Mouse (Mus musculus): Measurements from ENCODE around the gene Ros1.

Ros1 gene

DNA sequence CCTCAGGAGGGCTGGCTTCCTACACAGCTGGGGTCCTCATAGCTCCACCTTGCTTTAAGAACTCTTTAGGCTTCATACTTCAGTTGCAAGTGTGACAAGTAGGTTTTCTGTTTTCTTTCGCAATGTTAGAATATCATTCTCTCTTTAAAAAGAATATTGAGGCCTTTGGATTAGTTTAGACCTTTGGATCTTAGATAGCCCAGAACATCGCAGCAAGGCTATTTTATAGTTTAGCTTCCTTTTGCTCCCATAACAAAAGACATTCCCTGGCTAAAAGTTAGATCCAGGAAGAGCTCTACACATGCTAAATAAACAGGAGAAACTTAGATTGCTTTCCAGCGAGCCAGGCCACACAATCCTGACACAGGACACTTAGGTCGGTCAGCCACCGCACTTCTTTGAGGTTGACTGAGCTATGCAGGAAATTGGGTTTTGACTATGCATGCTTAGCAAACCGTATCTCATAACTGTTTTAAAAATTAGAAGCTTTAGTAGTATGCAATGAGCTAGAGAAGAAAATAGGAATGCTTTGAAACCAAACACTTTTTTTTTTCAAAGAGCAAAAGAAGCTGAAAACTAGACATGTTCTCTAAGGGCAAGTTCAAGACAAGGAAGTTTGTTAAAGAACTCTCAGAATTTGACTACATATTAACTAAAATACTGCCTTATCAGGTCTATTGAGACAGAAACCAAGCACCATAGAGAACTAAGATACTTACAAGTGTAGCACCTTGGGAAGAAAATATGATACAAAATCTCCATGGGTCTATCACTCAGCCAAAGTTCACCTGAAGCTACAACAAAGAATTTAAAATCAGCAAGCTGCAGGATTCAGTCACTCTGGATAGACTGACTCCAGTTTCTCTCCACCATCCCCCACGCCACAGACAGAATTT, at the start of gene Ros1:
TSS of gene Ros1 (minus strand) at position 288 of the 896 bp plus-strand sequence.
- no peak for DNase-seq (ENCODE audit: low spot score in 2 of 2)

DNA sequence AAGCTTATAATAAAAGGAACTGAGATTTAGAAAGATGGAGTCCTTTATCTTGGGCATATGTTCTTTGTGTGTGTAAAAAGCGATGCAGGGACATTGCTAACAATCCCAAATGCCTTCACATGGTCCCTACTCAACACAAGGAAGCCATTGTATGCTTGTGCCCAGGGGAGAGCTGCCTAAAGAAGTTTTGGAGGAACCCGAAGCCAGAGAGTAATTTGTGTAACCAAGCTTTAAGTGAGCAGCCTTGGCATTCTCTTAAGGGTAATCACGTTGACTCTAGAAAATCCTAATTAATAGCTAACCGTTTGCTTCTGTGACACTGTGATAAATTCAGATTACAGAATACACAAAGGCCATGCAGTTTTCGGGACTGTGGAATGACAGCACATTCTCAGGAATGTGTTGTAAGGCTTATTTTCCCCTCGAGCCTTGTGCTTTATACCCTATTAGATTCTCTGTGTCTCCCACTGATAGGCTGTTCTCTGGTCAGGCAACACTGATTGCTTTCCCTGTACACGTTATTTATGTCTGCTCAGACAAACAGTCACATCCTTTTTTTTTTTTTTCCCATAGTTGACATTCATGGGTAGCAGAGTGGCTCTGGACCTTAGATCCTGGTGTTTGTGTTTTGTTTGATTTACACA, 47.8 kb upstream of the Ros1 start:
- no peak for DNase-seq (ENCODE audit: low spot score in 2 of 2)

DNA sequence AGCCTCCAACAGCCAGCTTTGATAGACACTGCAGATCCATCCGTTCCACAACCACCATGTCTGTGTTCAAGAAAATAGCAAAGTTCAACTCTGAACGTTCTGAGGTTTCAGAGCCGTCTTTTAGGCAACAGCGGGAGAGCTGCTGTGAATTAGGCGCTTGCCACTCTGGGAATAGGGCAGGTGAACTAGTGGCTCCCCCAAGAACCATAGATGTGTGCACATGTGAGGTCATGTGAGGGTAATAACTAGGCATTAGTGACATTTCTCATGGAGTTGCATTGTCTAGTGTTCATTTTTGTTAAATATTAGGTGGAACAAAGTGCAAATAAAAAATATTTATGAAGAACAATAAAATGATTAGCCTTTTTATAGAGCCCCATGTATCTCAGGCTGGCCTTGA, 47.0 kb upstream of the Ros1 start:
- no peak for DNase-seq (ENCODE audit: low spot score in 2 of 2)

DNA sequence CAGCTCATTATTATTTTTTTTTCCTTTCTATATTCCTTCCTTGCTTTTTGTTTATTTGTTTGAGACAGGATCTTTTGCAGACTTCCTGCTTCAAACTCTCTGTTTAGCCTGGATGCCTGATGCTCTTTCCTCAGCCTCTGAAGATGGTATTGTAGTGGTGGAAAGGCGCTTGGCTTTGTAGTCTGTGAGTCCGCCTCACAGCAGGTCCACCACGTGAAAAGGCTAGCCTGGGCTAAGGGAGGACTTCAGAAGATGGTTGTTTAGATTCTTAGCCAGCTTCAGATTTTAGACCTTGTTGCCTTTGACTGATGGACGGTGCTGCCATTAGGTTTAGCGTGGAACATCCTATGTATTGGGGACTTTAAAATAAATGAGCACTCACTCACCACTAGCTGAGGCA, 40.4 kb upstream of the Ros1 start:
- no peak for DNase-seq (ENCODE audit: low spot score in 2 of 2)

DNA sequence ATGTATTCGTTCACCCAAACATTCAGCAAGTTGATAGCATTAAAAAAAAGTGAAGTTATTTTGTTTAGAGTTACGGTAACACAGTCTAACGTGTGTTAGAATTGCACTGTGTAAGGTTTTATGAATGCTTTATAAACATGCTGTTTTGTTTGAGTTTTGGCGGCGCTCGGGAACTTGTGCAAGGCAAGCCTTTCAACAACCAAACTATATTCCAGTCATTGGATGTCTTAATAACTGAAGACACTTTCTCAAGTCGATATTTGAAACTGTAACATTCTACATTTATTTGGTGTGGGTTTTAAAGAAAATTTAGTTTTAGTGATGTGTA, 39.6 kb upstream of the Ros1 start:
- no peak for DNase-seq (ENCODE audit: low spot score in 2 of 2)

DNA sequence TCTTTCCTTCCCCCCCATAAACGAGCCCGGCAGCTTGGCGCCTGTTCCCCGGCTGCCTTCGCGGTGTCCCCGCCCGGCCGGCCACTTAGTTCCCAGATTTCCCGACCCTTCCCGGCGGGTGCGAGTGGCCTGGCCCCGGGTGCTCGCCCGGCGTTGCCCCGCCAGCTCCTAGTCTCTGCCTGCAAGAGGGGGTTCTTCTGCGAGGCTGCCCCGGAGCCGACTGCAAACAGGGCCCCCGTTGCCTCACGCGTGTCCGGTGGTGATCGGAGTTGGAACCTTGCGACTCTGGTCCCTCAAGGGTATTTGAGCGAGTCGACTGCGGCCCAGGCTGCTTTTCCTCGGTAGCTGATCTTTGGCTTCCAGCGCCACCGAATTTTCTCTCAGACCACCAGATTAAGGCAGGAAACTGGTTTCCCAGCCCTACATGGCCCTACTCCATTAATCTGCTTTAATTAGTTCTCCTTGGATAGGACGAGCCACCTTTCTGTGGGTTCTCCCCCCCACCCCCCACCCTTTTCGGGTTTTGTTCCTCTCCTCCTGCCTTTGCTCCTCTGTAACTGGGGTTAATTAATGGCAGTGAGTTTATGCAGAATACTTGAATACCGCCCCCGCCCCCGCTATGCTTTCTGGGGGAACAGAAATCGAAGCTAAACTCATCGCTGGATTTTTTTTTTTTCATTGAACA, 39.1 kb upstream of the Ros1 start:
- DNase-seq (ENCODE audit: low spot score in 2 of 2): peak in 1 of 2 experiments; percentile 8

DNA sequence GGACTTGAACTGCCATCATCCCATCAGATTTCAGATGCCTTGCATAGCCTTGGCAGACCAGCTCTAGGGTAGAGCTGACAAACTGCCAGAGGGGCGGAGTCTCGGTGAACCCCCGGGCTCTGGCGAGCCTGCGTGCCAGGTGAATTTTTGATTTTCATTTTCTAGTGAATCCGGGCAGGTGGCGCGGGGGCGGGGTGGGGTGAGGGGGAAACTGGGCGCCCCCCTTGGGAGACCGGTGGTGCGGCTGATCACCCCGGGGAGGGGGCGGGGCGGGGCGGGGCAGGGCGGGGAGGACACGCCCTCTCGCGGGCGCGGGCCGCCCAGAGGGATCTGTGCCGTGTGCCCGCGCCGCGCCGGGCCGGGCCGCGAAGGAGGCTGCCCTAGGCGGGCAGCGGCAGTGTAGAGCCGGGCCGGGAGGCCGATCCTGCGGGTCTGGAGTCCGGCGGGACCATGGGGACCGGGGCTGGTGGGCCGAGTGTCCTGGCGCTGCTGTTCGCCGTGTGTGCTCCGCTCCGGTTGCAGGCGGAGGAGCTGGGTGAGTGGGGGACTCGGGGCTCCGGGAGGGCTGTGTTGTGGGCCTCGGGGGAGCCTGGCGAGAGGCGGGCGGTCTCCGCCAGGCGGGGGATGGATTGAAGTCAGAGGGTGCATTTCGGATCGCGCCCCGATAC, 38.4 kb upstream of the Ros1 start, which contains the start of gene Dcbld1:
TSS of gene Dcbld1 (plus strand) at position 319 of the 668 bp plus-strand sequence.
- DNase-seq (ENCODE audit: low spot score in 2 of 2): peak in 1 of 2 experiments; percentile 43

DNA sequence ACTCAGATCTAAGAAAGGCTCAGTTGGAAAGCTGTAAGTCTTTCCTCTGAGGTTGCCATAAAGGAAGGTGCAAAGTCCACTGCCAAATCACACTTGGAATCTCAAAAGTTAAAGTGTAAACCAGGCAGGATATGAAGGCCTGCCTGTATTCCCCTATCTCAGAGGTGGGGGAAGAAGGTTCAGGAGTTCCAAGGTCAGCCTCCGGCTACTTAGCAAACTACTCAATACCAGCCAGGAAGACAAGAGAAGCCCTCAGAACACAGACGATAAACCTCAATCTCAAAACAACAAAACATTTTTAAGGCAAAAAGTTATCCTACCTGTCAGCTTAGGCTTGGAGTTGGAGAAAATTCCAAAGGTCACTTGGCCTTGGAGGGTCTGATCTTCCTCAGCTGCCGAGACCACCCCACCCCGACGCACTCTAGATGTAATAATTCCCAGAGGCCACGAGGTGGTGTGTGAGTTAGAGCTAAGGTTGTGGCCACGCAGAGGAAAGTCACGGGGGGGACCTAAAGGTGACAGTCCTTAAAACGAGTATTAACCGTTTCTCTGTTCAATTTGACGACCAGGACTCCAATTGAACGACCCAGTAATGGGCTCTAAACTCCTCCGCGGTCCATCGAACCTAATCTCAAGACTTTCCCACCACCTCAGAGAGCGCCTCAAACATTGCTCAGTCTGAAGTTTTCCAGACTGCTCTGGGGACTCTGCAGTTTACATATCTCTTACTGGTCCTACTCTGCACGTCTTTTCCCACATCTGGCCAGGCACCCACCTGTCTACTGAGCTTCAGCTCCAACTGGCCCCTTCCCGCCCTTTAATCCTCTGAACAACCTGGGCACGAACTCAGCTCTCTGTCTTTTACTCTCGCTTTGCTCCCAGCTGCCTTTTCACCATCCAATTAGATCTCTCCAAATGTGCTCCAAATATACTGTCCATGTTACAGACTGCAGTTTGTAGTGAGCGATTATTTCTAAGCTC, 37.4 kb upstream of the Ros1 start:
- peak in 1 of 2 experiments; percentile 21 for DNase-seq (ENCODE audit: low spot score in 2 of 2)

DNA sequence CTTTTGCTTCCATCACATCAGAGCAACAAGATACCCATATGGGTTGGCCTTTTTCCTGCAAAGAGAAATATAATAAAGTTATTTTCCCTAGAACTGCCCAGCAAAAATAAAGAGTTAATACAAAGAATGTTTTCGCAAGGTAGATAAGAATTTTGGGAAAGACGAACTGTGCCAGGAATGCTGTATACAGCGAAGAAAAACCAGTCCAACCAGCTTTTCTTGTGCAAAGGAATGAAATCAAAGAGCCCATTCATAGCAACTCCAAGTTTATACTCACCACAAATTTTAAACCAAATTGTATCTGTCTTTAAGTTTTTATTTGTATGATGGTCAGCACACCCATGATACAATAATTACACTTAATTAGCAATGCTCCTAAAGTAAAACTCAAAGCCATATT, 24.6 kb upstream of the Ros1 start:
- no peak for DNase-seq (ENCODE audit: low spot score in 2 of 2)

DNA sequence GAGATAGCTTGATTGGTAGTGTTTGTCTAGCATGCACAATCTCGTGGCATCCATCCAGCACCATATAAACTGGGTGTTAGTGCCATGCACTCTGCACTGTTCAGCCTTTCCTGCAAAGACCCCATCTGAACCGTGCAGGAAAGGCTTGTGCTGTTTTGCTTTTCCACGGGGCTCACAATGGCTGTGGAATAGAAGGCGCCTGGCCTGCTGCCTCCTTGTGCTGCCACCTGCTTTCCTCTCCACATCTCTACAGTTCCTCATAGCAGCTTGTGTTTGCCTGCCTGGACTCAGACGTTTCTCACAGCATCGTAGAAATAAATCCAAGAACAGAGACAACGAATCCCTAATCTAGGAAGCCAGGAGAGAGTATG, 22.5 kb upstream of the Ros1 start:
- no peak for DNase-seq (ENCODE audit: low spot score in 2 of 2)

DNA sequence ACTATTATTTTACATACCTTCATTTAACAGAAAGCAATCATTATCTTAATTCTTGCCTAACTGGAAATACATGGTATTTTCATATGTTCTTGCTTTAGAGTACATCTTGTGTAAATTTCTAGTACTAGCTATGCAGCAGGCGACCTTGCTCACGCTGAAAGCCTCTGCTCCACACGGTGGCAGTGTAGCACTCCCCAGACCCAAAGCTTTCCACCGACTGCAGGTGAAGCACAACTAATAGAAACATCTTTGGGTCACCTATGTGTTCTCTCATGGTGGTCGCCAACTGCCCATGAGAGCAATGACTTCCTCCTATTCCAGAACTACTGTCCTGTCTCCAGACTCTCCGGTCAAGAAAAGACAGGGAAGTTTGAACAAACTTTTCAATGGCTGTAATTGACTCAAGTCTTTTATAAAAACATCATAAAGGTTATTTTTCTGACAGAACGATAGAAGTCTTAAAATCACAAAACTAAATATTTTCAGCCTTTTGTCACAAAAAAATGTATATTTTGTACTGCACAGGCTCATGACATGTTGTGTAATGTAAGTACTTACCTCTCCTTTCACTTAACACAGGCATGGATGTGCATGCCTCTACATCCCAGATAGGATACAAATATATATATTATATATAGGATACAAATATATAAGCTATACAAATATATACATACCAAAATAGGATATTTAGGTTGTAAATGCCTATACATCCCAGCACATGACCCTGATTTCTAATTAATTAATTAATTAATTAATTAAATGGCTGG, 21.9 kb upstream of the Ros1 start:
- peak in 1 of 2 experiments; percentile 20 for DNase-seq (ENCODE audit: low spot score in 2 of 2)

DNA sequence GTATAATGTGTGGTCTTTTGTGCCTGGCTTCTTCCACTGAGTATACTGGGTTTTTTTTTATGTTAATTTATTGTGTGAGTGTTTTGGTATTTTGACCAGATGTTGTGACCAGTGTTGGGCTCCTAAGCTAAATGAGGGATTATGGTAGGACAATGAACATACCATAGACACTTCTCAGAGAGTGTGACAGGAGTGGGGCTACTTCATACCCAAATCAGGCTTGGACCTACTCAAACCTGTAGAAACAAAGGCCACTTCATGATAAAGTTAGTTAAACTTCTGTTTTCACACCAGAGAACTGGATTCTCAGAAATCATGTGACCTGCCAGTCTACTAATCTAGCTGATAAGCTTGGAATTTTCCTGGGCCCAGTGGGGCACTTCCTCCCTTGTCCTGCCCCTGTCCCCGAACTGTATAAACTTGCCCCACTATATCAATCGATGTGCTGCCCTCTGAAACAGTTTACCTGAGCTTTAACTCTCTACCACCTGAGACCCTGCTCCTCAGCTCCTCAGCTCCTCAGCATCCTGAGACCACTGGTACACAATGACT, 20.3 kb upstream of the Ros1 start:
- no peak for DNase-seq (ENCODE audit: low spot score in 2 of 2)

DNA sequence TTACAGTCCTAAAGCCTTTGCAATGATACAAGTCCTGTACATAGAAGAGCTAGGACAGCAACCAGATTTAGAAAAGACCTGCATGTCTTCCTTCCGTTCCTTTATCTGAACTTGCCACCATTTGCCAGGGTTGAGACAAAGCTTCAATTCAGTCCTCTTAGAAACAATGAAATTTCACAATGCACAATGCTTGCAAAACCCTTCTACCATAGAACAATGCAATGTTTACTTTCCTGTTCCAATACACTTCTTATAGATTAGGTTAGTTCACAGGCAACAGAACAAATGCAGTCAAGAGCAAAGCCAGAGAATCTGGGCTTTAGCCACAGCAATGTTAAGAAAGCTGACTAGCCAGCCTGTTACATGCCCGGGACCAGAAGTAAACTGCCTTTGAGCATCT, 9.0 kb upstream of the Ros1 start:
- DNase-seq (ENCODE audit: low spot score in 2 of 2): no peak

DNA sequence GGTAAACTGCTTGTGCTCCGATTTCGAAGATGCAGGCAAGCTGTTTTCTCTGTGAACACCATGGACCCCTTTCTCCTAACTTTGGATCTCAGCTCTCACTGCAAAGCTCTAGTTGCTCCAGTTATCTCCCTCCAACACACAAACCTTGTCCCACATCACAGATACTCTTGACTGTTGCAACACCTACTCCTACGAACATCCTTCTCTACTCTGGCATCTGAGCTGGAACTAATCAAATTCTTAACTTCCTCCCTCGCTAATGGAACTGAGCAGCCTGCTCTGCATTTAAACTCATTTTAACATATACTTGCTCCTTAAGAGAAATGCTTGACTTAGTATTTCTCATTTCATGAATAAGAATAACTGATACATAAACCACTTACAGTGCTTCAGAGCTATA, 9.1 kb downstream of the Ros1 start:
- no peak for DNase-seq (ENCODE audit: low spot score in 2 of 2)

DNA sequence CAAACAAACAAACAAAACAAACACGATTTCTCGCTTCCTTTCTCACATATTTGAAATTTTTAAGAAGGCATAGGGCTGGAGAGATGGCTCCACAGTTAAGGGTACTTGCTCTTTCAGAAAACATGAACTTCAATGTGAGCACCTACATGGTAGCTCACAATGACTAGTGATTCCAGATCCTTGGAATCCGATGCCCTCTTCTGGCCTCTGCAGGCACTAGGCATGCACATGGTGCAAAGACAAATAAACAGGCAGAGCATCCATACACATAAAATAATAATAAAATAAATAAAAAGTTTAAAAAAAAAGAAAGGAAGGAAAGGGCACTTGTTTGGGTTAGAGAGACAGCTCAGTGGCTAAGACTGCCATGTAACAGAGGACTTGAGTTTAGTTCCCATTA, 12.2 kb downstream of the Ros1 start:
- DNase-seq (ENCODE audit: low spot score in 2 of 2): no peak

DNA sequence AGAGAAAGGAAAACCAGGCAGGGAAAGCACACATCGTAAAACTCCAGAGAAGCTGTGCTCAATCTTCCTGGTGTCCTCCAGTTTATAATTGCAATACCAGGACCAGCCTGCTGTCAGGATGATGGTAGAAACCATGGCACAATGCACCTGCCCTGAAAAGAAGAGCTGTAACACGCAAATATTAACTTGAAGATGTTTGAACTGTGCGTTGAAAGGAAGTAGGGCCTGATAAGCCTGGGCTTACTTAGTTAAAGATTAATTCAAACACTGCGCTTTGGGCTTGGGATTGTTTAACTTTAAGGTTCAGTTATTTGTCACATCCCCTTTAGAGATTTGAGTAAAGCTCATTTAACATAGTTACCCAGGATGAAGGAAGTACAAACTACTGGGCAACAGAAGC, 20.7 kb downstream of the Ros1 start:
- no peak for DNase-seq (ENCODE audit: low spot score in 2 of 2)

DNA sequence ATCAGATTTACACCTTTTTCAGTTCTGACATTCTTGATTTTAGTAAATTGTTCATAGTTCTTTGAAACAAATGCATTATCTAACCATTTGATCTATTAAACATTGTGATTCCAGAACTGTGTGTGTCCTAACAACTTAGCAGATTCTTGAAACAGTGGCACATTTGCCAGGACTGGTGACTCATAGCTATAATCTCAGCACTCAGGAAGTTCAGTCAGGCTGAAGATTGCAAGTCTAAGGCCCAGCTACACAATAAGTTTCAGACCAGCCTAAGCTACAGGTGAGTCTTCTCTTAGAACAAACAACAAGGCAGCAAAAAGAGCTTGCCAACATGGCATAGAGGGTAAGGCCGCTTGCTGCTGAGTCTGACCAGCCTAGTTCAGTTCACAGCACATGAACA, 24.6 kb downstream of the Ros1 start:
- DNase-seq (ENCODE audit: low spot score in 2 of 2): no peak

DNA sequence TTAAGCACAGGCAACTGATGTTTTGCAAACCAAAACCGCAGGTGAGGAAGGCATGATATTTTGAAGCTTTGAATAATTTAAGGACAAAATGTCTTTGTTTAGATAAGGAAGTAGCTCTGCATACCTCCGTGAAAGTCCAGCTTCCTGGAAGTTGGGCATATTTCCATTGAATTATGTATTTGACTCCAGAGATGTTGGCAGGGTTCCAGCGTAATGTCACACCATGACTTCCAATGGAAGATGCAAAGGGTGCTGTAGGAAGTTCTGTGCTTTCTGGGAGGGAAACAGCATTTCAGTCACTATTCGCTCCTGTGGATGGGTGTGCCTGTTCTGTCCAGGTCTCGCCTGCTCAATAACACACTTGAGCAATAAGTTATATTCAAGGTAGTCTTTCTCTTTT, 25.2 kb downstream of the Ros1 start:
- DNase-seq (ENCODE audit: low spot score in 2 of 2): no peak

DNA sequence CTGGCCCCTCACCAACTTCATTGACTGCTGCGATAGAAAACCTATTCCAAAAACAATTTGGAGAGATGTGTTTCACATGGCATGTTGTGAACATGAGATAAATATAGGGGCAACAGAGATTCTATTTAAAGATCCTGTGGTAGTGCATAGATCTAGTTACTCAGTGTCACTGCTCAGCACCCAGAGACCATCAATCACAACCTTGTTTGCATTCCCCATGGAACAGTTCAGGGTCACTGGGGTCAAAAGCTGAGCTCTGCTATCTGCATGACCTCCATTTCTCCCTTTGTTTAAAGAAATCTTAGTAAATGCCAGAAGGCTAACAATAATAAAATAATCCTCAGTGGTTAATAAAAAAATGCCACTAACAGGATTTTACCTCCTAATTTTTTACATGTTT, 29.7 kb downstream of the Ros1 start:
- DNase-seq (ENCODE audit: low spot score in 2 of 2): no peak

DNA sequence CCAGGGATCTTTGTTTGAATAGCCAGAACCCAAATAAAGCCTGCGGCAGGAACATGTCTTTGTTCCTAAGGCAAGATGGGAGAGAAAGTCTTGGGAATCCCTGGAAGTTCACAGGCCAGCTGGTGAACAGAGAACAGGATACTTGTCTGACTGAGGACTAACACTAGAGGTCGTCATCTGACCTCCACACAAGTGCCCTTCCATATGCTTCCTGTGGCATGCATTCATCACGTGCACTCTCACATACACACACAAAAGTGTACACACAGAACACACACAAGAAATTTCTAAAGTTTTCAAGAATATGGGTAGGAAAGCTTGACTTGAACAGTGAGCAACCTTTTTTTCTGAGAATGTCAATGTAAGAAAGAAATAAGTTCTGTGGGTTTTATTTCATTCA, 34.4 kb downstream of the Ros1 start:
- no peak for DNase-seq (ENCODE audit: low spot score in 2 of 2)

Measured in natural killer cell, adult 2 months (primary cell).